Mouse (Mus musculus) hindbrain, embryonic 13.5 days (tissue): ENCODE results near the gene Folr1. TPM values are rescaled to one million over a fixed set of nuclear protein-coding genes. Genes with fewer than 3 reads are reported as not detected.

Experiments
- ATAC-seq: fragments of 200-750 bp; cut with Nextera tagmentation; 2 replicates; pipeline ENCODE4 v1.8.0; 2017; ENCODE audit warnings: moderate TSS enrichment; ENCODE audit not compliant: low FRiP score
- H3K27ac ChIP-seq: fragments of 300-500 bp; sonication (generic); 2 replicates; pipeline ENCODE4 v1.5.1; 2015; ENCODE audit warnings: inconsistent platforms, mild to moderate bottlenecking, moderate library complexity
- H3K27me3 ChIP-seq: fragments of 300-500 bp; sonication (generic); 2 replicates; pipeline ENCODE4 v1.6.1; 2015; ENCODE audit warnings: mild to moderate bottlenecking, inconsistent platforms
- H3K36me3 ChIP-seq: fragments of 300-500 bp; sonication (generic); 2 replicates; pipeline ENCODE4 v1.6.1; 2015; ENCODE audit warnings: mild to moderate bottlenecking, inconsistent platforms
- H3K4me1 ChIP-seq: fragments of 300-500 bp; sonication (generic); replicated peaks from 2 replicates; pipeline ENCODE4 v1.6.1; 2015; ENCODE audit warnings: inconsistent platforms
- H3K4me2 ChIP-seq: fragments of 300-500 bp; sonication (generic); 2 replicates; pipeline ENCODE4 v1.6.1; 2015; ENCODE audit warnings: inconsistent platforms, mild to moderate bottlenecking, moderate library complexity
- H3K4me3 ChIP-seq: fragments of 300-500 bp; sonication (generic); 2 replicates; pipeline ENCODE4 v1.5.1; 2015; ENCODE audit warnings: mild to moderate bottlenecking, inconsistent platforms
- H3K9ac ChIP-seq: fragments of 300-500 bp; sonication (generic); 2 replicates; pipeline ENCODE4 v1.6.1; 2015; ENCODE audit warnings: mild to moderate bottlenecking, inconsistent platforms
- H3K9me3 ChIP-seq: fragments of 300-500 bp; sonication (generic); 2 replicates; pipeline ENCODE4 v1.6.1; 2016; ENCODE audit warnings: inconsistent platforms
- WGBS: fragments of 180-500 bp; shearing (Covaris S2); methylation state at CpG from one replicate; pipeline ENCODE4 v1.1.7; 2015; 5-methylcytosine and 5-hydroxymethylcytosine counted together
- polyA plus RNA-seq: library from polyadenylated mRNA; unstranded; fragments of >200 nt; fragmentation: Nextera tagmentation; extraction: Ambion mirVana; gene quantifications from 2 replicates; pipeline ENCODE4 v1.2.1, GENCODE M21; 2015

Gene Folr1
- 21.0 and 39.2 TPM in 2 replicates for polyA plus RNA-seq

GRCm38 (mm10) chr7:101870629-101871028 lies at the start of gene Folr1:
Folr1 (minus strand) TSS chr7:101870788.
- Histone ChIP-seq H3K4me3 (no peak within 1 kb of the TSS), H3K27ac (no peak within 1 kb of the TSS), H3K4me2 (no peak within 1 kb of the TSS), H3K9ac (no peak within 1 kb of the TSS), H3K9me3 (no peaks in the 10 kb centered on the region), H3K4me1 (no peaks in the 10 kb centered on the region), H3K36me3 (no peaks in the 10 kb centered on the region), H3K27me3 (no peaks in the 10 kb centered on the region)
- no peak for ATAC-seq
- 69% methylated on average over 2 of the region's 2 CpGs for WGBS

- H3K4me2 ChIP-seq, result no peak overlapping the region
- H3K36me3 ChIP-seq, result peaks cover 17% of the 10 kb centered on the region
- WGBS, result 22% methylated on average over 1 of the region's 1 CpGs
- H3K9me3 ChIP-seq, result no peaks in the 10 kb centered on the region
- peak; percentile 76; the same call in 1 of the 2 replicates for ATAC-seq
- no peak overlapping the region for H3K4me3 ChIP-seq
- H3K9ac ChIP-seq, result no peak overlapping the region
- no peaks in the 10 kb centered on the region for H3K27me3 ChIP-seq
- H3K4me1 ChIP-seq, result no peaks in the 10 kb centered on the region
- no peak overlapping the region for H3K27ac ChIP-seq
These were observed 47.5 kb upstream of the Folr1 start for GRCm38 (mm10) chr7:101918071-101918470.

- Histone ChIP-seq H3K27me3 (no peaks in the 10 kb centered on the region), H3K4me1 (peaks cover 16% of the 10 kb centered on the region), H3K36me3 (peaks cover 59% of the 10 kb centered on the region), H3K4me3 (no peak overlapping the region), H3K9ac (no peak overlapping the region), H3K4me2 (no peak overlapping the region), H3K27ac (no peak overlapping the region), H3K9me3 (no peaks in the 10 kb centered on the region)
- no peak for ATAC-seq
- 62% methylated on average over 3 of the region's 3 CpGs for WGBS
These were observed 41.4 kb upstream of the Folr1 start for GRCm38 (mm10) chr7:101911982-101912381.

GRCm38 (mm10) chr7:101910138-101910537 lies 39.5 kb upstream of the Folr1 start:
- Histone ChIP-seq H3K27ac (no peak overlapping the region), H3K4me1 (peaks cover 26% of the 10 kb centered on the region), H3K36me3 (peaks cover 59% of the 10 kb centered on the region), H3K4me2 (no peak overlapping the region), H3K9ac (no peak overlapping the region), H3K4me3 (no peak overlapping the region), H3K9me3 (no peaks in the 10 kb centered on the region), H3K27me3 (no peaks in the 10 kb centered on the region)
- ATAC-seq, result no peak
- 94% methylated on average over 4 of the region's 4 CpGs for WGBS

GRCm38 (mm10) chr7:101908367-101908766 lies 37.8 kb upstream of the Folr1 start:
- no peaks in the 10 kb centered on the region for H3K27me3 ChIP-seq
- ATAC-seq, result no peak
- H3K4me2 ChIP-seq, result no peak overlapping the region
- H3K27ac ChIP-seq, result no peak overlapping the region
- H3K9me3 ChIP-seq, result no peaks in the 10 kb centered on the region
- peaks cover 30% of the 10 kb centered on the region for H3K4me1 ChIP-seq
- H3K4me3 ChIP-seq, result no peak overlapping the region
- H3K36me3 ChIP-seq, result peaks cover 45% of the 10 kb centered on the region
- 82% methylated on average over 4 of the region's 4 CpGs for WGBS
- H3K9ac ChIP-seq, result peak overlapping the region; percentile 35

GRCm38 (mm10) chr7:101906696-101907095 lies 36.1 kb upstream of the Folr1 start:
- H3K9me3 ChIP-seq, result no peaks in the 10 kb centered on the region
- peak overlapping the region; percentile 77 for H3K4me3 ChIP-seq
- ATAC-seq, result no peak
- peaks cover 40% of the 10 kb centered on the region for H3K36me3 ChIP-seq
- peak overlapping the region; percentile 97; the same call in 1 of the 2 replicates for H3K27ac ChIP-seq
- peak overlapping the region; percentile 88 for H3K9ac ChIP-seq
- peak overlapping the region; percentile 74 for H3K4me2 ChIP-seq
- WGBS, result 81% methylated on average over 8 of the region's 8 CpGs
- H3K4me1 ChIP-seq, result peaks cover 30% of the 10 kb centered on the region
- H3K27me3 ChIP-seq, result no peaks in the 10 kb centered on the region

GRCm38 (mm10) chr7:101906287-101906681 lies 35.7 kb upstream of the Folr1 start, which contains the start of gene Tomt:
Tomt (minus strand) TSS chr7:101906359.
- H3K27me3 ChIP-seq, result no peaks in the 10 kb centered on the region
- H3K9ac ChIP-seq, result peak within 1 kb of the TSS; percentile 88
- H3K9me3 ChIP-seq, result no peaks in the 10 kb centered on the region
- no peak for ATAC-seq
- WGBS, result 21% methylated on average over 11 of the region's 11 CpGs
- H3K27ac ChIP-seq, result peak within 1 kb of the TSS; percentile 97
- peaks cover 40% of the 10 kb centered on the region for H3K36me3 ChIP-seq
- peak within 1 kb of the TSS; percentile 74 for H3K4me2 ChIP-seq
- H3K4me1 ChIP-seq, result peaks cover 30% of the 10 kb centered on the region
- H3K4me3 ChIP-seq, result peak within 1 kb of the TSS; percentile 77

GRCm38 (mm10) chr7:101905561-101906286 lies 35.1 kb upstream of the Folr1 start, which contains the start of gene Lamtor1:
Lamtor1 (plus strand) TSS chr7:101905904.
- H3K4me3 ChIP-seq, result peak within 1 kb of the TSS; percentile 77
- no peaks in the 10 kb centered on the region for H3K27me3 ChIP-seq
- H3K9ac ChIP-seq, result peak within 1 kb of the TSS; percentile 88
- H3K4me2 ChIP-seq, result peak within 1 kb of the TSS; percentile 74
- peaks cover 40% of the 10 kb centered on the region for H3K36me3 ChIP-seq
- peak within 1 kb of the TSS; percentile 97 for H3K27ac ChIP-seq
- WGBS, result under 1% methylated on average over 60 of the region's 61 CpGs
- peaks cover 30% of the 10 kb centered on the region for H3K4me1 ChIP-seq
- no peaks in the 10 kb centered on the region for H3K9me3 ChIP-seq
- peak; percentile 98 for ATAC-seq

- Histone ChIP-seq H3K9me3 (no peaks in the 10 kb centered on the region), H3K27me3 (no peaks in the 10 kb centered on the region), H3K27ac (no peak overlapping the region), H3K4me2 (no peak overlapping the region), H3K9ac (no peak overlapping the region), H3K36me3 (peaks cover 30% of the 10 kb centered on the region), H3K4me3 (no peak overlapping the region), H3K4me1 (peaks cover 20% of the 10 kb centered on the region)
- ATAC-seq, result no peak
These were observed 32.3 kb upstream of the Folr1 start for GRCm38 (mm10) chr7:101902846-101903245.

GRCm38 (mm10) chr7:101901969-101902368 lies 31.4 kb upstream of the Folr1 start:
- 95% methylated on average over 10 of the region's 10 CpGs for WGBS
- no peak for ATAC-seq

GRCm38 (mm10) chr7:101900331-101901097 lies 29.9 kb upstream of the Folr1 start:
- ATAC-seq, result no peak
- WGBS, result 92% methylated on average over 16 of the region's 16 CpGs
- Histone ChIP-seq H3K9ac (no peak overlapping the region), H3K4me3 (no peak overlapping the region), H3K4me1 (peaks cover 13% of the 10 kb centered on the region), H3K36me3 (peaks cover 30% of the 10 kb centered on the region), H3K27ac (no peak overlapping the region), H3K4me2 (no peak overlapping the region), H3K27me3 (no peaks in the 10 kb centered on the region), H3K9me3 (no peaks in the 10 kb centered on the region)

More at GRCm38 (mm10) chr7:101901969-101902368, 31.4 kb upstream of the Folr1 start:
- Histone ChIP-seq H3K27me3 (no peaks in the 10 kb centered on the region), H3K9me3 (no peaks in the 10 kb centered on the region), H3K9ac (no peak overlapping the region), H3K4me2 (no peak overlapping the region), H3K27ac (no peak overlapping the region), H3K4me3 (no peak overlapping the region), H3K4me1 (peaks cover 18% of the 10 kb centered on the region), H3K36me3 (peaks cover 30% of the 10 kb centered on the region)
